Mouse (Mus musculus): ENCODE measurements at regions not wholly inside any gene's neighbourhood (a gene's known extent, or its start where the extent isn't known, plus 50 kb on each side); places are given as distances from the start of the nearest gene placed in this dataset.

DNA sequence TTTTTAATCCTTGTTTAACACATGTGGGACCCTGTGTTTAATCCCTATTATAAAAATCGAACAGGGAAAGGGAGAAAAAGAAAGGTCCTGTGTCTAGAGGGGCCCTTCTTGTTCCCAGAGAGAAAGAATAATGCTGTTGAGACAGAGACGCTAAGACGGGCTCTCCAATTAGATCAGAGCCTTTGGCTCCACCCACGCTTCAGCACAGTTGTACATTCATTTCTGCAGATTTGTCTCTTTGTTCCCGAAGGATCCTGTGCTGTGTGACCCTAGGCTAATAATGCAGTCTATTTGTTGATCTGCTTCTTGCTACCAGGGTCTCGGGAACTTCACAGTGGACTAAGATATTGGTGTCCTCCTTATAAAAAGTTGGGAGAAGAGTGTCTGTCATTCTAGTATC is 92.0 kb downstream of the Cdc5l start:
- Histone ChIP-seq H3K27me3 (no peaks in the 10 kb centered on the region), H3K4me1 (replicated peaks) (no peaks in the 10 kb centered on the region), H3K36me3 (no peaks in the 10 kb centered on the region), H3K4me3 (no peak overlapping the region), H3K27ac (no peak overlapping the region), H3K9ac (no peak overlapping the region), H3K9me3 (replicated peaks) (no peaks in the 10 kb centered on the region), H3K4me2 (no peak overlapping the region)
- ATAC-seq (replicated peaks; ENCODE audit: insufficient number of reproducible peaks, insufficient read depth, low FRiP score, low read depth), result no peak
- WGBS, result 69% methylated on average over 6 of the region's 6 CpGs

DNA sequence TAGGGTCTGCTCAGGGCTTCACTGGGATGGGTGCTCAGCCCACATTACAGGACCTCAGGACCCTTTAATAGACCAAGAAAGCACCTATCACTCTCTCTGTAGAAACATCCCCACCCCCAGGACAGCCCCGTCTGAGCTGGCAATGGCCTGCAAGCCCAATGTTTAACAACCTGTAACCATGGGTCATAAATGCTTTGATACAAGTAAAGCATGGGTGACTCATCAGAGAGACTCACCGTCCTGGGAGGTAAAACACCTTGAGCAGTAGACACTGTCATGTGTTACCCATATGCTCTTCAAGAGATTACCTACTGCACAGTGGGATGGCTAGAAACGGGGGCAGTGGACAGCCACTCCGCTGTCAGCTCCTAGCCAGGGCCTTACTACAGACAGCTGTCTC is 92.7 kb downstream of the Cdc5l start:
- Histone ChIP-seq H3K4me2 (no peak overlapping the region), H3K4me1 (replicated peaks) (no peaks in the 10 kb centered on the region), H3K27me3 (no peaks in the 10 kb centered on the region), H3K27ac (no peak overlapping the region), H3K9ac (no peak overlapping the region), H3K36me3 (no peaks in the 10 kb centered on the region), H3K4me3 (no peak overlapping the region), H3K9me3 (replicated peaks) (no peaks in the 10 kb centered on the region)
- WGBS, result 75% methylated on average over 4 of the region's 4 CpGs
- ATAC-seq (replicated peaks; ENCODE audit: insufficient number of reproducible peaks, insufficient read depth, low FRiP score, low read depth), result no peak

DNA sequence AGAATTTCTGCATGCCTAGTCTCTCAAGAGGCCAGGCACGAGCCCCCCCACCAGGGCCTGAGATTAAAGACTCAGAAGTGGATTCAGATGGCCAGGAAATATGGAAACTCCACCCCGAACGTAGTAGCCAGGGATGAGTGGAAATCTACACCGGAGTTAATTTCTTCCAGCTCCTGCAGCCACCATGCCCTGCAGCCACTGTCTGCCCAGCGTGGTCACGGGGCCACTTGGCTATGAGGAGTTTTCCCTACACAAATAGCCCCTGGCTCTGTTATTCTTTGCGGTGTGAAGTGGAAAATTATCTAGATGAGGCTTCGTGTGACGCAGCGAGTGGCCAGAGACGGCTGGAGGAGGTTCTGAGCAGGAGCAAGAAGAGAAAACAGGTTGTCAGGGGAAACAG is 94.3 kb downstream of the Cdc5l start:
- H3K27ac ChIP-seq, result no peak overlapping the region
- no peaks in the 10 kb centered on the region for H3K4me1 ChIP-seq (replicated peaks)
- H3K9ac ChIP-seq, result no peak overlapping the region
- no peak for ATAC-seq (replicated peaks; ENCODE audit: insufficient number of reproducible peaks, insufficient read depth, low FRiP score, low read depth)
- H3K4me2 ChIP-seq, result no peak overlapping the region
- no peak overlapping the region for H3K4me3 ChIP-seq
- no peaks in the 10 kb centered on the region for H3K9me3 ChIP-seq (replicated peaks)
- no peaks in the 10 kb centered on the region for H3K36me3 ChIP-seq
- WGBS, result 48% methylated on average over 11 of the region's 11 CpGs
- H3K27me3 ChIP-seq, result no peaks in the 10 kb centered on the region

DNA sequence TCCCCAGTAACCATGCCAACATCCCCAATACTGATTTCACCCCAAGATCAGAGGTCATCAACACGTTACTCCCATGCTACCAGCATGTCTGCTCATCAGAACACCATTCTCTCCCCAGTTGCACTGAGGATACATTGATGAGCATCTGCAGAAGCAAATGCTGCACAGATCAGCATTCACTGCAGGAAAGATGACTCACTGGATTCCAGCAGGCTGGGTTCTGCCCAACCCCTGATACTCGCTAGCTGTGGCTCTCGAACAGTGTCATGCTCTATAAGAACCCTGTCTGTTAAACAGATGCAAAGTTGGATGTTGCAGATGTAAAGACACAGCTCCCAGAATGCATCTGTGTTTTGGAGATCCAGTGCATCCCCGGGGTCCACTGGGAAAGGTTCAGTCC is 95.5 kb downstream of the Cdc5l start:
- Histone ChIP-seq H3K27me3 (no peaks in the 10 kb centered on the region), H3K9me3 (replicated peaks) (no peaks in the 10 kb centered on the region), H3K27ac (no peak overlapping the region), H3K4me3 (no peak overlapping the region), H3K9ac (no peak overlapping the region), H3K36me3 (no peaks in the 10 kb centered on the region), H3K4me2 (no peak overlapping the region), H3K4me1 (replicated peaks) (no peaks in the 10 kb centered on the region)
- no peak for ATAC-seq (replicated peaks; ENCODE audit: insufficient number of reproducible peaks, insufficient read depth, low FRiP score, low read depth)
- WGBS, result 73% methylated on average over 4 of the region's 4 CpGs

DNA sequence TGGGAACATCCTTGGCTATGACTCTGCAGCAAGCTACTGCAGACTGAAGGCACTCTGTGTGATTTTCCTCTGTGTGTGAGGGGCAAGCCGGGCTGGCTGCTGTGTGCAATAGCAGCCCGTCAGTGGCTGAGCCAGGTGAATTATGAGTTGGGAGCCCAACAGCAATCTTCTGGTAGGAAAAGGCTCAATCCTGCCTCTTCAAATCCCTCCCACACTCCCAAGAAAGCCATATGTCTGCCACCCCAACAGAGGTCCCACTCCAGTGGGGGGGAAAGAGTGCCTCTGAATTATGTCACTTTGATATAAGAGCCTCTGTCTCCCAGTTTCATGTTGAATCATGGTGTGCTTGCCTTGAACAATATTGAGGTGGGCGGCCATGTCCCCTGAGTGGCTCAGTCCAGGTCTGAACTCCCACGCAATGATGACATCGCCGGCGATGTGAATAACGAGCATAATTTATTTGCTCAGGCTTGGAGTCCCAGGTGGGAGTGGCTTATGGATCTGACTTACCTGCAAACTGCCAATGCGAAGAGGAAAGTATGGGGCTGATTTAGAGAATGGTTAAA is 97.9 kb downstream of the Cdc5l start:
- ATAC-seq (replicated peaks; ENCODE audit: insufficient number of reproducible peaks, insufficient read depth, low FRiP score, low read depth), result no peak
- Histone ChIP-seq H3K27me3 (no peaks in the 10 kb centered on the region), H3K9me3 (replicated peaks) (no peaks in the 10 kb centered on the region), H3K27ac (no peak overlapping the region), H3K36me3 (no peaks in the 10 kb centered on the region), H3K4me1 (replicated peaks) (no peaks in the 10 kb centered on the region), H3K9ac (no peak overlapping the region), H3K4me2 (no peak overlapping the region), H3K4me3 (no peak overlapping the region)
- WGBS, result 78% methylated on average over 9 of the region's 9 CpGs

DNA sequence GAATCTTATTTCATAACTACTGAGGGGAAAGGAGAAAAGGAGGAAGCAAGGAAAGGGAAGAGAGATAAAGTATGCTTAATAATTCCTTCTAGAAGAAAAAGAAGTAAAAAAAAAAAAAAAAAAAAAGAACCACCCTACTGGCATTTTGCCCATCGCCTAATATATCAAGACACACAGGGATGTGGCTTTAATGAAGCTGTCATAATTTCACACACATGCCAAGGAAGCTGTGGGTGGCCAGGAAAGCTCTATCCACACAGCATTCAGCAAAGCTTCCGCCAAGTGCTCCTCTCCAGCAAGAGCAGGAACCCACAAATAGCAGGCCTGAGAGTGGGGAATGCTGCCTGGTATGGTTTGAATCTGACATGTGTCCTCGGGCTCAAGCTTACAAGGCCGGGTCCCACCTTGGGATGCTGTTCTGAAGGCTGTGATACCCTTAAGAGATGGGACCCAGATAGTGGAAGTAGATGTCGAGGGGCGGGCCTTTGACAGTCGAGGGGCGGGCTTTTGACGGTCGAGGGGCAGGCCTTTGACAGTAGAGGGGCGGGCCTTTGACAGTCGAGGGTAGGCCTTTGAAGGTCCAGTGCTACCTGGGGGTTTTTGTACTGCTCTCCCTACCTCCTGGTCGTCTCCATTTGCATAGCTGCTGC is 98.7 kb downstream of the Cdc5l start:
- no peak overlapping the region for H3K9ac ChIP-seq
- H3K9me3 ChIP-seq (replicated peaks), result no peaks in the 10 kb centered on the region
- H3K4me3 ChIP-seq, result no peak overlapping the region
- no peak overlapping the region for H3K27ac ChIP-seq
- no peak overlapping the region for H3K4me2 ChIP-seq
- no peaks in the 10 kb centered on the region for H3K27me3 ChIP-seq
- ATAC-seq (replicated peaks; ENCODE audit: insufficient number of reproducible peaks, insufficient read depth, low FRiP score, low read depth), result no peak
- 65% methylated on average over 13 of the region's 13 CpGs for WGBS
- H3K4me1 ChIP-seq (replicated peaks), result no peaks in the 10 kb centered on the region
- no peaks in the 10 kb centered on the region for H3K36me3 ChIP-seq

DNA sequence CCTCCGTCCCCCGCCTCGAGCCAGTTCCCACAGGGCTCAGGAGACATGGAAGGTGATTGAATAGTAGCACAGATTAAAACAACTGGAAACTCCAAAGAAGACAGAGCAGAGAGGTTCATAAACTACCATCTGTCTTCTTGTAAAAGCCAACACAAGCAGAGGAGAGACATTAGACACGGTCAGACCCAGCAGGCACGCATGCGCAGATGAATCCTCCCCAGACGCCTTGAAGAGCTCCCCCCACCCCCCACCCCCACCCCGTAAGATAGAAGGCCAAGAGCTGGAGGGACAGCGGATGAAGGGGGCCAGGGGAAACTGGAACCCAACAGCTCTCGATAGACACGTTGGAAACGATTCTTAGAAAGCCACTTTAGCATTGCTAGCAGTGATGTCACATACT is 101.2 kb downstream of the Cdc5l start:
- H3K27ac ChIP-seq, result no peak overlapping the region
- no peak for ATAC-seq (replicated peaks; ENCODE audit: insufficient number of reproducible peaks, insufficient read depth, low FRiP score, low read depth)
- no peaks in the 10 kb centered on the region for H3K9me3 ChIP-seq (replicated peaks)
- H3K9ac ChIP-seq, result no peak overlapping the region
- H3K4me3 ChIP-seq, result no peak overlapping the region
- H3K36me3 ChIP-seq, result no peaks in the 10 kb centered on the region
- H3K27me3 ChIP-seq, result no peaks in the 10 kb centered on the region
- 72% methylated on average over 12 of the region's 12 CpGs for WGBS
- H3K4me2 ChIP-seq, result no peak overlapping the region
- no peaks in the 10 kb centered on the region for H3K4me1 ChIP-seq (replicated peaks)

DNA sequence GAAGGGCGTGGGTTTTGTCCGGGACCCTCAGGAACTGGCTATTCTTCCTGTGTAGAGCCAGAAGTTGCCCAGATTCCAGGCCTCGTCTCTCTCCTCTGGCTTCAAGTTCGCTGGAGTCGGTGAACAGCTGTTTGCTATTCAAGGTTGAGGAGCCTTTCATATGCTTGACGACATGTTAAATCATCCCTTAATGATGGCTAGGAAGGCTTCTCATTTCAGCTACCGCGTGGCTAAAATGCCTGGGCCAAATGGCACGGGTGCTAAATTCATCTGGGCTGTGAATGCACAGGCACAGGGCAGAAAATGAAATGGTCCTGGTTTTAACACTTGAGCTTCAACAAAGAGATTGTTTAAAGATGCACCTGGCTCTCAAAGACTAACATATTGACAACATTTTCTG is 104.3 kb downstream of the Cdc5l start:
- ATAC-seq (replicated peaks; ENCODE audit: insufficient number of reproducible peaks, insufficient read depth, low FRiP score, low read depth), result no peak
- no peaks in the 10 kb centered on the region for H3K9me3 ChIP-seq (replicated peaks)
- no peaks in the 10 kb centered on the region for H3K36me3 ChIP-seq
- H3K9ac ChIP-seq, result no peak overlapping the region
- WGBS, result 69% methylated on average over 9 of the region's 9 CpGs
- H3K27ac ChIP-seq, result no peak overlapping the region
- no peak overlapping the region for H3K4me3 ChIP-seq
- no peak overlapping the region for H3K4me2 ChIP-seq
- no peaks in the 10 kb centered on the region for H3K4me1 ChIP-seq (replicated peaks)
- no peaks in the 10 kb centered on the region for H3K27me3 ChIP-seq

DNA sequence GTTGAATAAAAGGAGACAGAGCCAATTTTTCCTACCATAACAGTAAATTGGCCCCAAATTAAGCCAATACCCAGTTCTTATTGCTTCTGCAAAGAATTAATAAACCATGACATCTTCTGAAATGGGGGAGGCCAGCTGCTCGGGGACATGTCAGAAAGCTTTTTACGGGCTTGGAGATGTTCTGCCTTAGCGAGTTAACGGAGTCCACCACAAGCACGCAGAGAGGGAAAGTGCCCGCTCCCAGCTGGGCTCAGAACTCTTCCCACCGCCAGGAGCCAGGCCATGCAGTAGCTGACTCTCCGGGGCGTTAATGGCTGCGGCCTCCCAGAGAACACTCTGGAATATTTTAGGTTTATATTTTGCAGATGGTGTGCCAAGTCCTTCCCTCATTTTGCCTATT is 106.8 kb downstream of the Cdc5l start:
- Histone ChIP-seq H3K27ac (no peak overlapping the region), H3K36me3 (no peaks in the 10 kb centered on the region), H3K4me3 (no peak overlapping the region), H3K4me1 (replicated peaks) (no peaks in the 10 kb centered on the region), H3K9ac (no peak overlapping the region), H3K27me3 (no peaks in the 10 kb centered on the region), H3K9me3 (replicated peaks) (no peaks in the 10 kb centered on the region), H3K4me2 (no peak overlapping the region)
- WGBS, result 75% methylated on average over 10 of the region's 10 CpGs
- ATAC-seq (replicated peaks; ENCODE audit: insufficient number of reproducible peaks, insufficient read depth, low FRiP score, low read depth), result no peak

DNA sequence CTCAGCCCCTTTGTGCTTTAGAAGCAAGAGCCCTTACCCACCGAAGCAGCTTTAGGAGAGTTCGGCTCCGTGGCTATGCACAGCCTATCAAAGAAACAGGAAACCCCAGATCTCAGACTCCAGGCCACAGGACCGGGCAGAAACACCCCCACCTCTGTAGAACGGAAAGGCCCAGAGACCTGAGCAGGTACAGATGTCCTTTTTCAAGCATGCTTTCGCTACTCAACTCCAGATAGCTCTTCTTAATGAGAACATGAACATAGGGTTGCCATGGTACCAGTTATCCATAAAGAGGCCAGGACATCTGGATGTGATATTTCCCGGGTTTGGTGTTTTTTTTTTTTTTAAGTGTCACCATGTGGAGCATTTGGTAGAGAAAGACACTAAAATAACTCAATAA is 107.4 kb downstream of the Cdc5l start:
- no peaks in the 10 kb centered on the region for H3K36me3 ChIP-seq
- no peak overlapping the region for H3K9ac ChIP-seq
- H3K4me3 ChIP-seq, result no peak overlapping the region
- H3K4me2 ChIP-seq, result no peak overlapping the region
- WGBS, result 66% methylated on average over 7 of the region's 7 CpGs
- no peaks in the 10 kb centered on the region for H3K9me3 ChIP-seq (replicated peaks)
- no peaks in the 10 kb centered on the region for H3K4me1 ChIP-seq (replicated peaks)
- ATAC-seq (replicated peaks; ENCODE audit: insufficient number of reproducible peaks, insufficient read depth, low FRiP score, low read depth), result no peak
- H3K27ac ChIP-seq, result no peak overlapping the region
- no peaks in the 10 kb centered on the region for H3K27me3 ChIP-seq

DNA sequence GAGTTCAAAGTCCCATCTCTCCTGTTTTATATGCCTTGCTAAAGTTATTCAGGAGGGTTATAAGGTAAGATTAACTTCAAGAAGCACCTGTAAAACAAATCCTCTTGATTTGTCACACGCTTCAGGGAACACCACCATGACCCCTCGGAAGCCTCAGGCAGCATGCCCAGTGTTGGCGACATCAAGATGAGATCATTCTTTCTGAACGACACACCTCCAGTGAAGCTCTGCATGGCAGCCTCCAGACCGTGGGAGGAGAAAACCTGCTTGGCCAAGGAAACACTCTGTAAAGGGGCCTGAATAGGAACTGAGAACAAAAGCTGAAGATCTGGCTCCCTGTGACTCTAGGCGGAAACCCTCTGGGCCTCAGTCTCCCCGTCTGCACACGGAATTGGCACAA is 110.7 kb downstream of the Cdc5l start:
- 54% methylated on average over 8 of the region's 8 CpGs for WGBS
- Histone ChIP-seq H3K4me1 (replicated peaks) (no peaks in the 10 kb centered on the region), H3K27me3 (no peaks in the 10 kb centered on the region), H3K9me3 (replicated peaks) (no peaks in the 10 kb centered on the region), H3K9ac (no peak overlapping the region), H3K36me3 (no peaks in the 10 kb centered on the region), H3K4me3 (no peak overlapping the region), H3K4me2 (no peak overlapping the region), H3K27ac (no peak overlapping the region)
- no peak for ATAC-seq (replicated peaks; ENCODE audit: insufficient number of reproducible peaks, insufficient read depth, low FRiP score, low read depth)

DNA sequence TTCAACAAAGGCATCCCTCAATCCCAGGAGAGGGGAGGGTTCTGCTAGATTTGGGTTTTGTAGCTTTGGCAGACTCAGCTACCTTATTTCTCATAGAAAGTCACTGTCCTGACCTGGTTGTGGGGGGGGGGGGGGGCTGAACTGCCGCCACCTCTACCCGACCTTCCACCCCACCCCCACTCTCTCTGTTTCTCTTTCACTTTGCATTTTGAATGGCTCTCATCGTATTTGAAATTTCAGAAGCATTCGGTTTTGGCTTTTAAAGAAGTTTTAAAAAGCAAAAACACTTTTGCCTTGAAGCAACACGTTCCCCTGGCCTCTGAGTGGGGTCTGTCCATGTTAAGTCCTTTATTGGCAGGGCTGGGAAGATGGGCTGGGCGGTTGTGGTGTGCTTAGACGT is 113.5 kb downstream of the Cdc5l start:
- Histone ChIP-seq H3K4me3 (no peak overlapping the region), H3K27ac (no peak overlapping the region), H3K4me2 (no peak overlapping the region), H3K4me1 (replicated peaks) (no peaks in the 10 kb centered on the region), H3K36me3 (no peaks in the 10 kb centered on the region), H3K9ac (no peak overlapping the region), H3K9me3 (replicated peaks) (no peaks in the 10 kb centered on the region), H3K27me3 (no peaks in the 10 kb centered on the region)
- 62% methylated on average over 7 of the region's 7 CpGs for WGBS
- no peak for ATAC-seq (replicated peaks; ENCODE audit: insufficient number of reproducible peaks, insufficient read depth, low FRiP score, low read depth)
